Mouse (Mus musculus) spleen, adult 2 months (tissue): ENCODE measurements around the gene 2410004P03Rik. TPM values are rescaled to one million over a fixed set of nuclear protein-coding genes. Genes with fewer than 3 reads are reported as not detected.

Experiments used
- DNase-seq, 2 experiments: peaks; one replicate each; pipeline versions ENCODE4 v3.0.0 to v3.0.0-alpha.2; 2012 to 2021; ENCODE audit warnings: low spot score in 2 of 2, low read depth in 1 of 2
- H3K27ac ChIP-seq: fragments of 200-500 bp; 2 replicates; pipeline ENCODE4 v1.5.1; 2012; ENCODE audit warnings: low read length, inconsistent platforms; ENCODE audit not compliant: insufficient read depth
- H3K27me3 ChIP-seq: fragments of 200-500 bp; 2 replicates; pipeline ENCODE4 v1.6.1; 2012; ENCODE audit warnings: mild to moderate bottlenecking, moderate library complexity, low read length, inconsistent platforms; ENCODE audit not compliant: control insufficient read depth, insufficient read depth
- H3K36me3 ChIP-seq: fragments of 200-500 bp; 2 replicates; pipeline ENCODE4 v1.6.1; 2012; ENCODE audit warnings: mild to moderate bottlenecking, low read length, inconsistent platforms; ENCODE audit not compliant: control insufficient read depth, insufficient read depth
- H3K4me1 ChIP-seq: fragments of 200-500 bp; 2 replicates; pipeline ENCODE4 v1.6.1; 2011; ENCODE audit warnings: inconsistent platforms; ENCODE audit not compliant: control insufficient read depth, insufficient read depth, insufficient read length
- H3K4me3 ChIP-seq: fragments of 200-500 bp; 2 replicates; pipeline ENCODE4 v1.5.1; 2011; ENCODE audit warnings: mild to moderate bottlenecking, inconsistent platforms; ENCODE audit not compliant: insufficient read depth, insufficient read length; ENCODE audit errors: extremely low read depth
- CTCF ChIP-seq: fragments of 200-500 bp; IDR thresholded peaks from 2 replicates; pipeline ENCODE4 v1.5.1; 2011; ENCODE audit warnings: mild to moderate bottlenecking, inconsistent platforms; ENCODE audit not compliant: insufficient read depth, insufficient read length, insufficient replicate concordance; ENCODE audit errors: extremely low read depth
- POLR2A ChIP-seq: fragments of 200-500 bp; IDR thresholded peaks from 2 replicates; pipeline ENCODE4 v1.6.1; 2011; ENCODE audit warnings: low read depth, low read length, inconsistent platforms
- WGBS: fragments of 180-500 bp; shearing (Covaris S2); methylation state at CpG from one replicate; pipeline ENCODE4 v1.1.7; 2018; 5-methylcytosine and 5-hydroxymethylcytosine counted together
- polyA plus RNA-seq: library from polyadenylated mRNA; depleted of rRNA; stranded (reverse); fragments of >200 nt; gene quantifications from 2 replicates; pipeline ENCODE4 v1.2.3, GENCODE M21; 2012

Gene 2410004P03Rik
- polyA plus RNA-seq, 1 experiment, result 0.32 TPM

GRCm38 (mm10) chr12:16994291-16994690, 17.2 kb downstream of the 2410004P03Rik start:
- H3K4me3 ChIP-seq, result no peak overlapping the region
- TF ChIP-seq CTCF, result no peak
- no peak for TF ChIP-seq POLR2A
- no peak for DNase-seq
- H3K27ac ChIP-seq, result no peak overlapping the region
- H3K4me1 ChIP-seq, result peaks cover 5% of the 10 kb centered on the region; the same call in 1 of the 2 replicates
- peaks cover 8% of the 10 kb centered on the region; the same call in 1 of the 2 replicates for H3K36me3 ChIP-seq
- H3K27me3 ChIP-seq, result no peaks in the 10 kb centered on the region
- 94% methylated on average over 2 of the region's 2 CpGs for WGBS

DNA sequence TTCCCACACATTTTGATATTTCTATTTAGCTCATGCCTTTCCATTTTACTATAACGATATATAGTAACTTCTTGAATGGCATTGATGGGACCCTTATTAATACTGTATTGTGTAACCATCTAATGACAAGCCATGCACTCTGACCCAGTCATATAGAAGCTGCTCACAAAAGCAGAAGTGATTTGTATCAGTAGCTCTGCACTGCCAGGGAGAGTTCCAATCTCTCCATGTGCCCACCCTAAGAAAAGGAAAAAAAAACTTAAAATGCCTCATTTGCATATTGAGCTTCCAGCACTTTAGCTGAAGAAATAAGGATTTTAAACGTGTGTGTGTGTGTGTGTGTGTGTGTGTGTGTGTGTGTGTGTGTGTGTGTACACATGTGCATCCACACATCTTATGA, 19.2 kb downstream of the 2410004P03Rik start:
- Histone ChIP-seq H3K4me3 (no peak overlapping the region), H3K4me1 (no peaks in the 10 kb centered on the region; the same call in 1 of the 2 replicates), H3K27ac (no peak overlapping the region), H3K36me3 (peaks cover 10% of the 10 kb centered on the region; the same call in 1 of the 2 replicates), H3K27me3 (no peaks in the 10 kb centered on the region)
- DNase-seq, result no peak
- TF ChIP-seq CTCF (no peak), POLR2A (no peak)
- 82% methylated on average over 2 of the region's 2 CpGs for WGBS

GRCm38 (mm10) chr12:16991376-16991775, 20.2 kb downstream of the 2410004P03Rik start:
- DNase-seq, result no peak
- TF ChIP-seq POLR2A, result no peak
- TF ChIP-seq CTCF, result no peak
- H3K36me3 ChIP-seq, result peaks cover 12% of the 10 kb centered on the region; the same call in 1 of the 2 replicates
- H3K4me1 ChIP-seq, result no peaks in the 10 kb centered on the region
- H3K4me3 ChIP-seq, result no peak overlapping the region
- 96% methylated on average over 2 of the region's 2 CpGs for WGBS
- H3K27ac ChIP-seq, result no peak overlapping the region
- no peaks in the 10 kb centered on the region for H3K27me3 ChIP-seq

DNA sequence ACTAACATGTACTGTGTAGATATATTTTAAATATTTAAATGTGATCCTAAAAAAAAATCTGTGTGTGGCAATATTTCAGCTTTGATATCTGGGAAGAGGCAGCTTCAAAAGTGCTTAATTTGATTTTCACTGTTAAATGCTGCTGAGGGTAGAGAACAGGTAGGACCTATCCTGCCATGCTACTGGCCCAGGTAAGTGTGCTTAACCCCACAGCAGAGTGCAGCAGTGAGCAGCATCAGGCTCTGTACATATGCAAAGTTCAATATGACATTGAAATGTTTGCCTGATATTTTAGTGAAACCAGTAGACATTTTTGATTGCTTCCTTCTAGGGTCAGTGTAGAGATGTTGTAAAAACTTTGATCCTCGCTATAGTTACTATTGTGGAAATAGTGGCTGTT, 25.7 kb downstream of the 2410004P03Rik start:
- Histone ChIP-seq H3K4me3 (no peak overlapping the region), H3K27me3 (no peaks in the 10 kb centered on the region), H3K4me1 (no peaks in the 10 kb centered on the region), H3K36me3 (peaks cover 12% of the 10 kb centered on the region), H3K27ac (no peak overlapping the region)
- no peak for DNase-seq
- WGBS, result 92% methylated on average over 1 of the region's 1 CpGs
- TF ChIP-seq POLR2A, result no peak
- no peak for TF ChIP-seq CTCF

GRCm38 (mm10) chr12:16977120-16977519, 34.4 kb downstream of the 2410004P03Rik start:
- H3K4me1 ChIP-seq, result no peaks in the 10 kb centered on the region
- TF ChIP-seq POLR2A (no peak), CTCF (no peak)
- peaks cover 36% of the 10 kb centered on the region for H3K36me3 ChIP-seq
- no peak overlapping the region for H3K27ac ChIP-seq
- no peak overlapping the region for H3K4me3 ChIP-seq
- DNase-seq, result no peak
- no peaks in the 10 kb centered on the region for H3K27me3 ChIP-seq

DNA sequence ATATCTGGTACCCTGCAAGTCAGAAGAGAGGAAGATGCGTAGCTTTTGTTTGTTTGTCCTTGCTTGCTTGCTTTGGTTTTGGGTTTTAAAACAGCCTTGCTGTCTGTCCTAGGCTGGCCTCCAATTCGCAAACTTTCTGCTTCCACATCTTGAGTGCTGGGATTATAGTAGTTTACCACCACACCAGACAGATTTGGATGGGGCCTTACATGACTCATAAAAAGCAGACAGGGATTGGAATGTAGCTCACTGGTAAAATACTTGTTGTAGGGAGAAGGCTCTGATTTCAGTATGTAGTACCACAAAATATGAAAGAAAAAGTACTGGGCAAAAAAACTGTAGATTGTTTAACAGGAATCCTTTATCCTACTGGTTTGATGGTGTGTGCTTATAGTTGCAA, 44.7 kb downstream of the 2410004P03Rik start:
- no peak overlapping the region for H3K27ac ChIP-seq
- no peak for DNase-seq
- peaks cover 21% of the 10 kb centered on the region for H3K36me3 ChIP-seq
- H3K4me1 ChIP-seq, result no peaks in the 10 kb centered on the region
- TF ChIP-seq CTCF, result no peak
- no peak for TF ChIP-seq POLR2A
- H3K4me3 ChIP-seq, result no peak overlapping the region
- WGBS, result 97% methylated on average over 2 of the region's 2 CpGs
- H3K27me3 ChIP-seq, result no peaks in the 10 kb centered on the region

DNA sequence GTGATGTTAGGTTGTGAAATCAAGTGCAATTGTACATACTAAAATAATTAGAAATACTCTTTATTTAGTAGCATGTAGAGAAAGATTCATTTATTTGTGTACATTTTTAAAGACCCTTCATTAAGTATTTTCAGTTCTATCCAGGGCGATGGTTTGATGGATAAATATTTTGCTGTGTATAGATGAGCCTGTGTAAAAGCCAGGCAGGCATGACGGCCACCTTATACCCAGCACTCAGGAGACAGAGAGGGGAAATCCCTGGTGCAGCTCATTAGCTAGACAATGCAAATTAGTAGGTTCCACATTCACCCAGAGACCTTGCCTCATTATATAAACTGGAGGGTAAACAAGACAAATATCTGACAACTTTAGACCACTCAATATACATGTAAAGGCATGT, 48.2 kb downstream of the 2410004P03Rik start:
- Histone ChIP-seq H3K36me3 (peaks cover 20% of the 10 kb centered on the region), H3K27me3 (no peaks in the 10 kb centered on the region), H3K4me1 (no peaks in the 10 kb centered on the region), H3K27ac (no peak overlapping the region), H3K4me3 (no peak overlapping the region)
- DNase-seq, result peak; percentile 11 to 17
- no peak for TF ChIP-seq POLR2A
- TF ChIP-seq CTCF, result no peak
- WGBS, result 53% methylated on average over 2 of the region's 2 CpGs
